Mouse (Mus musculus) lung, postnatal 25 days (tissue): ENCODE measurements around the gene 1700001O22Rik.

Experiments
- DNase-seq: peaks from one replicate; pipeline ENCODE4 v3.0.0; 2022; ENCODE audit warnings: low spot score

The 1700001O22Rik gene

DNA sequence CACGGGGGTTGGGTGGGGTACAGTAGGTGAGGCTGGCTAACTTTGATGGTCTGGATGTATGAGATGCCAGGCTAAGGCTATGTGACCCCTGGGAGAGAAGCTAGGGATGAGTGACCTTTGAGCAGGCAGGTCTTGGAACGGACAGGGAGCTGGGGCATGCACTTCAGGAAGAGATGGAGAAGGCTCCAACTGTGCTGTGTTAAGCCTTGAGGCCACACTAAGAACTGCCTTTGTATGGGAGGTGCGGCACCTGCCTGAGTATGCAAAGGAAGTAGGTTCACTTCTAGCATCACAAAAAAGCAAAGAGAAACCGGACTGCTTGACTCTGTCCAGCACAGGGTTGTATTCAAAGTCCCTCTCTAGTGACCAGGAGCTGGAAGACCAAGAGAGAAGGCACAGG is 25.2 kb downstream of the 1700001O22Rik start:
- no peak for DNase-seq

- no peak for DNase-seq
Measured at GRCm38 (mm10) chr2:30777266-30777665, 26.2 kb downstream of the 1700001O22Rik start.

GRCm38 (mm10) chr2:30775955-30776354 is 27.5 kb downstream of the 1700001O22Rik start:
- no peak for DNase-seq

DNA sequence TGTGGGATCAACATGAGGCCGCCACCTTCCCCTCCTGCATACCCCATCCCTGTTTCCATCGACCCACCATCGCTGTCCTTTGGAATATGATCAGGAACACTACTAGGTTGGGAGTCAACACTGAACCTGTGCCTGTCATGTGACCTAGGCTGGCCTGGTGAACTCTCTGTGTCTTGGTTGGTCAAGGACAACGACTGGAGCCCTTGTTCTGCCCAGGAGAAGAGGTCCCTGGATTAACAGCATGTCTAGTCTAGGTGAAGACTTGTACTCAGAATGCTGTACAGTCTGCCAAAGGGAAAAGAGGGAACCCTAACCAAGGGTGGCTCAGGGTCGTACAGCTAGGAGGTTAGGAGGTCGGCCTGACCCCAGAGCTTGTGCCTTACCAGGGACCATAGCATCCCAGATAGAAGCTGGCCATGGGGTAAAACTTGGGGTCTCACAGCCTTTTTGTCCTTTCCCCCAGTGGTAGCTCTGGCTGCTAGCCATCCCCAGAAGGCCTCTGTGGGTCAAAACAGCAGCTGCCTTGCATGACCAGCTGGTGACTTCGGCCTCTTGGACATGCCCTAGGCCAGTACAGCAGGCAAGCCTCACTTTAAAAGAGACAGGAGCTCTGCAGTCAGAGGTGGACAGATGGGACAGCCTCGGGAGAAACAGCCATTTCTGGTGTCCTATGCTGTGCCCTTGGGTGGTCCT is 30.0 kb downstream of the 1700001O22Rik start:
- no peak for DNase-seq

DNA sequence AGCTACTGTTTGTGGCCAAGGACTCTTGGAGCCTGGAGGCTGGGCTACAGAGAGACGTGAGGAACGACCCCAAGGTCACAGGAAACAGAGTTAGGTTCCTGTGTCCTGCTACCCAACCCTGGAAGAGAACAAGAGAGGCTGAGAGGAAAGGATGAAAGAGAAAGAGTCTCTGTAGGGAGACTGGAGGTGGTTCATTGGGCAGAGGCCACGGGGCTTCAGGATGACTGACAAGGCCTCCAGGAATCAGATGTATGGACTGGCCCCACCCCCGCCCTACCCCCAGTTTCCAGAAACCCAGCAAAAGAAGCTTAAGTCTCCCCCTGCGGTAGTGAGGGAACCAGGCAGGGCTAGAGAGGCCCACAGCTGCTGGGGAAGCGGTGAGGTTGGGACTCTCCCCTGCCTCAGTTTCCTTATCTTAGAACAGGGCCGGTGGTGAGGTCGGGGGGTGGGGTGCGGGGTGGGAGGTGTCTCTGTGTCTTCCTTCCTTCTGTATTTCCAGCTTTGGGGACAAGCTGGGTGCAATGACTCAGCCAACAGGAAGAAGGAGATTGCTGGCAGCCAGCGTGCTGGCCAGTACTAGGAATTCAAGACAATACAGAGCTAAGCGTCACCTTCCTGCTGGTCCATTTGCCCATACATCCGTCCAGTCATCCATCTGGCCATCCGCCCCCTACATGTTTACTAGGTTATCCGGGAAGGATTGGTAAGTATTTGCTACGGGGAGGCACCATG is 30.7 kb downstream of the 1700001O22Rik start:
- peak; percentile 71 for DNase-seq

GRCm38 (mm10) chr2:30771806-30772460 is 31.5 kb downstream of the 1700001O22Rik start:
- DNase-seq, result peak; percentile 57

- no peak for DNase-seq
Measured at GRCm38 (mm10) chr2:30771368-30771805, 32.1 kb downstream of the 1700001O22Rik start.

DNA sequence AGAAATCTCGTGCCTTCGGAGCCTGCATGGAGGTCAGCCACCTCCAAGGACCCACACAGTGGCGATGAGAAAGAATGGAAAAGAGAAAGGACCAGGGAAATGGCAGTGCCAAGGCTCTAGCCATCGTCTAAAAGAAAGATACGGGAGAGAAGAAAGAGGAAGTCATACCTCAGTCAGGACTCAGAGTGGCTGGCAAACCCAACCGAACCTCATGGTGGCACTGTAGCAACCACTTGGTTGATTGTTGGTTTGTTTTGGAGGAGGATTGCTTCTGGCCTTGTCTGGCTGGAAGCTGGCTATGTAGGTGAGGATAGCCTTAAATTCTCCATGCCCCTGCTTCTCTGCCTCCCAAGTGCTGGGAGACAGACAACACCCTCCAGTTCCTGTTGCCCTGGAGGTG is 34.3 kb downstream of the 1700001O22Rik start:
- no peak for DNase-seq

DNA sequence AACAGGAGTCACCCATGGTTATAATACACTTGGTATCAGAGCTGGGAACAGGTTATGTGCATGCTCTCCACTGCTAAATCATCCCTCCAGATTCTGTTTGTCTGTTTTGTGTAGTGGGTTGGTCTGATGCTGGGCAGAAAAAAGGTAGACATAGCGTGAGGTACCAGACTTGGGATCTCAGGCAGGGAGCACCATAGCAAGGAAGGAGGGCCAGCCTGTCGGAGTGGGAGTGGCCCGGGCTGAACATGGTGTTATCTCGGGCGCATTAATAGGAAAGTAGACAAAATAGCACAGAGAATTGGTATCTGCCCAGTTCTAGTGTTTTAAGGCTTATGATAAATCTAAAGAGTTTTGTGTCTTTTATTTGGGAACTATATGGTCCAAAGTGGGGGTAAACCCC is 34.9 kb downstream of the 1700001O22Rik start:
- DNase-seq, result no peak

DNA sequence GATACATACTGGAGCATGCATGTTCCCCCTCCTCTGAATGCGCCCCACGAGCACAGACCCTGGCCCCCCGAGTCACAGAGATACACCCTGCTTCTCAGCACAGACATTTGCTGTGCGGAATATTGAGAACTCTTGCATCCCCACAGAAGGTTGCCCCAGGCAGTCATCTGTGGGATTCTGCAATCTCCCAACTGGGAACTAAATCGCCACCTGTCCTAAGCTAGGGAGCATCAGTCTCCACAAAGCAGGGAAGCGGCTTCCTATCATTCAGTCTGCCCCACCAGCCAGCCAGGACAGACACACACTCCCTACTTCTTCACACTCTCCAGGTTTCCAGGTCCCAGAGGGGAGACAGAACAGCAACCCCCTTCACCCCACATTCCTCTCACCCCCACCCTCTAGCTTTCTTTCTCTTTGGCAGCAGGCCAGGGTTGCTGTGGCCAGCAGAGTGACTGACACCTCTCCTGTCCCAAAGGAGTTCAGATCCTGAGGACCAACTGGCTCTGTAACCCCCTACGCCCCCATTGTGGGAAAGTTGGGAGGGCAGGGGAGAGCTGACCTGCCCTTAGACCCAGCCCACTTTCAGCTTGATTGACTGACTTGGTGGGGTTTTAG is 35.7 kb downstream of the 1700001O22Rik start:
- no peak for DNase-seq

DNA sequence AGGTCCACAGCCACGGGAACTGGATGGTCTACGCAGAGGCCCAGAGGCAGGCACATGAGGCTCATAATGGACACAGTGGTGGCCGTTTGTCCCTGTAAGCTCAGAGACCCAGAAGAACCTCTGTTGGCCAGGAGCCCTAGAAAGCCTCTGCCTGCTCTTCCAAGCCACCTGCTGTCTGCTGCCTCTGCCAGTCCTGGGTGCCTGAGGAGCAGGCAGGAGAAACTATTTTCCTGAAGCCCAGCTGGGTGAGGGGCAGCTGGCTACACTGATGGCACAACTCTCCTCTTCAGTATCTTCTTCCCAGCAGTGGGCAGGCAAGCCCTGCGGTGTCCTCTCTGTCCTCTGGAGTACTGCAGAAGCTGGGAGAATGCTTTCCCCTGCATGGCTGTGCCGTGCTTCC is 37.0 kb downstream of the 1700001O22Rik start:
- DNase-seq, result no peak

DNA sequence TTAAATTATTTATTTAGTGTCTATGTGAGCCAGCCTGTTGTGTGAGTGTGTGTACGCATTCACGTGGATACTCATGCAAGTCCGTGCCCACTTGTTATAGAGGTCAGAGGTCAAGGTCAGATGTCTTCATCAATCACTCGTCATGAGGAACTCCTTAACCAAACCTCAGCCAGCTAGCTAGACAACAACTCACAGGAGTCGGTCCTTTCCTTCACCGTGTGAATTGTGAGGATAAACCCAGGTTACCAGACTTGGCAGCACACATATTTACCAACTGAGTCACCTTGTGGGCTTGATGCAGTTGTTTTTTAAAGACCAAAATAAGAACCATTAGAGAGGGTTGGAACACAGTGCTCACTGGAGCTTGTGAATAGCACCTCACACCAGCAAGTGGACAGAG is 42.8 kb downstream of the 1700001O22Rik start:
- no peak for DNase-seq

GRCm38 (mm10) chr2:30759858-30760547 is 43.5 kb downstream of the 1700001O22Rik start:
- DNase-seq, result no peak

DNA sequence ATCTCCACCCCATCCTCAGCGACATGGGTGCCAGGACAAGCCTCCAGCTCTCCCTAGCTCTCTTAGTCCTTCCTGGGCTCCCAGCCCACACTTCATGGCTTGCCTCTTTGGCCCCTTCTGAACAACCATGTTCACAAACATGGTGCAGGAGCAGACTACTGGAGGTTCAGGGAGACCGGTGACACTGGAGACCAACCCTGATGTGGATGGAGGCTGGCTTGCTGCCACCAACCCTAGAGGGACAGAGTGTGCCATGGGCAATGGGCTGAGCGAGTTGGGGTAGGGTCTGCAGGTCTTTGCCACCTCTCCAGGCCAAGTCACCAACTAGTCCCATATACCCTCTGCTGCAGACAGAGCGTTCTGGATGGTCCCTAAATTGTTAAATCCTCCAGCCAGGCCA is 44.0 kb downstream of the 1700001O22Rik start:
- DNase-seq, result no peak

GRCm38 (mm10) chr2:30759088-30759374 is 44.4 kb downstream of the 1700001O22Rik start:
- DNase-seq, result no peak

DNA sequence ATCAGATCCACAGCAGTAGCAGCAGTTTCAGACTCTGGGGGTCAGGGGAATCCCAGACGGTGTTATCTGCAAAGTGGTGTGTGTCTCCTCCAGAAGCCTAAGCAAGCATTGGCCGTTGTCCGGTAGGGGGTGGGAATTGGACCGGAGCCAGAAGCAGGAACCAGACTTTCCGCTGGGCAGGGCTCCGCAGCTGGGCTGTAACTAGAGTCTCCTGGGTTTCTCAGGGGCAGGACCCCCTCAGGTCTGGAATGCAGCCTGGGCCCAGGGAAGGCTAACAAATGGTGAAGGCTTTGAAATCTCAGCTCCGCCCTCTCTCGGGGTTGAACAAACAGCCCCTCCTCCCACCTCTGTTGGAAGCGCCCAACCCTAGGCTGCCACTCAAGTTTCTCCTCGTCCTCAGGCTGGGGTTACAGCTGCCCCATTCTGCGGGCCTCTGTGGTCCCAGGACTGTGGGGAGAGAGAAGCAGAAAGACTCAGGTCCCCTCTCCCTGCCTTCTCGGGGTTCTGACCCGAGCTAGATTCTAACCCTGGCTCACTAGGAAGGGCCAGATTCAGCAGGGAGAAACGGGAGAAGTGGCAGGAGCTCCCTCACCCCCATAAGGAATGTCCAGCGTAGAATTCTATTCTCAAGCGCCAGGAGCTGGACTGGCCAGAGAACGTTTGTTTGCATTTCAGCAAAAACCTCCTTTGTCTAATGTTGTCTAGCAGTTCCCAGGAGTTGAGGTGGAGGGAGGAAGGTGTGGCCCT is 44.9 kb downstream of the 1700001O22Rik start:
- peak; percentile 91 for DNase-seq

DNA sequence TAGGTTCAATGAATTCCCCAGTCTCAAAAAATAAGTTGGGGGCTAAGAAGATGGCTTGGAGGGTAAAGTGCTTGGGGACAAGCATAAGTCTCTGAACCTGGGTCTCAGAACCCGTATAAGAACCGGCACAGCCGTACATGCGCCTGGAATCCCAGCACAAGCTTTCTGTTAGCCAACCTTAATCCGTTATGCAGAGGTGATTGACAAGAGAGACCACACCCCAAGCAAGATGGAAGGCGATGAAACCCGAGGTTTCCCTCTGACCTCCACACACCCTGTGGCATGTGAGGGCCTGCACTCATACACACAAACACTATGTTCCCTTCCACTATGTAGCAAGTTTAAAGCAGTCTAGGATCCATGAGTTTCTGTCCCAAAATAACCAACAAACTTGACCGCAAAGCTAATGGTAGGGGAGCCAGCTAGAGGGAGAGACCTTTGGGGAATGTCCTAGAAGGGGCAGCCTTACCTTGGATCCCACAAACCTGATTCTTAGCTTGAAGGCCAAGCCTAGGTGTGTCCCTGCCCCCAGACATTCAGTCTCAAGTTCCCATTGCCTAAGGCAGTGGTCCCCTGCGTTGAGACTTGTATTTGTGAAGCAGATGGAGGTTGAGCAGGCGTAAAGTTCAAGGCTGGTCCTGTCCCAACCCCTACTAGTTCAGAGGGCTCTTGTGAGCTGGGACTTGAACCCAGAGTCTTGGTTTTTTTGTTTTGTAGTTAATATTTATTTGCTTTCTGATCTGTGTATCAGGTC is 46.3 kb downstream of the 1700001O22Rik start:
- DNase-seq, result no peak

DNA sequence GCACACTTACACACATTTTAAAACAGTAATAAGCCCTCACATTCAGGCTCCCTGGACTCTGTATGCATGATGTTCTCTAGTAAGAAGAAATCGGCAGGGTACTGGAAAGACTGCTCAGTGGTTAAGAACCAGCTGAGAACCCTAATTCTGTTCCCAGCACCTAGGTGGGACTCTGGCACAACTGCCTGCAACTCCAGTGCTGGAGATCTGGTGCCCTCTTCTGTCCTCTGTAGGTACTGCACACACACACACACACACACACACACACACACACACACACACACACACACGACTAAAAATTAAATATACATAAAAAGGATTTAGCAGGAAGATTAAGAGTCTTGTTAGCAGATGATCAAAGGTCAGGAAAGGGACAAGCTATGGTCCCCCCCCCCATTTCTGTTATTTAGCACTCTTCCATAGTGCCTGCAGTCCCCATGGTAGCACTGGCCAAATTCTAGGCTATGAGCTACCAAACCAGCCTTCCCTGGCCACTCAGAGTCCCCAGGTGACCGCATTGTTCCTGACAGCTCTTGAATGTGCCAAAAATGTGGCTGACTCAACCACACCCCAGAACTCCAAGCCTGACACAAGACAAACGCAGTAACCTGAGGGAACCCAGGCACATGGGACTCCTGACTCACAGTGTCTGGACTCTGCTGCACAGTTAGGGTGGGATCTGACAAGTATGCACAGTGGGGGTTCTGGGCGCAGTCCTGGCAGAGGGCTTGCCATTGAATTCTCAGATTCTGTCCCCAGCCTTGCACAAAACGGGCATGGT is 47.3 kb downstream of the 1700001O22Rik start:
- DNase-seq, result peak; percentile 69

DNA sequence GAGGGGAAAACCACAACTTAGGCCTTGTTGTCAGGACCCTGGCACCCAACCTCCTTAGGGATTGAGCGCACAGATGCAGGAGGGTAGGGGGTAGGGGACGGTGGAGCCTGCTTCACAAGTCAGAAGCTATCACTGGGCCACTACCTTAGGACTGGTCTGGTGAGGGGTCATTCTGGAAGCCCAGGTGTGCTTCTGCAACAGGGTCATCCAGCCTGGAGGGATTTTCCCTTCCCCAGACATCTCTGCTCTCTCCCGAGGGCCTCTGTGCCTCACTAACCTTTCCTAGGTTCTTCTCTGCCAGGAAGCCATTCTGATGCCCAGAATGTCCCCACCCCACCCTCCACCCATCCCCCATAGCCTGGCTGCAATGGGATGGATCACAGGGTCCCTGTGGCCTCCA is 48.6 kb downstream of the 1700001O22Rik start:
- no peak for DNase-seq

- DNase-seq, result peak; percentile 91
Measured at GRCm38 (mm10) chr2:30753219-30753618, 50.2 kb downstream of the 1700001O22Rik start.
